Mouse (Mus musculus) frontal cortex, adult 2 months (tissue): ENCODE results near the gene Rrnad1. TPM values are rescaled to one million over a fixed set of nuclear protein-coding genes. Genes with fewer than 3 reads are reported as not detected.
"Not testable (repeated sequence)": the region's sequence is repeated elsewhere in the genome, so short reads cannot be mapped to it uniquely, and the experiment has no call there.

Source experiments
- DNase-seq, 2 experiments: peaks; one replicate each; pipeline ENCODE4 v3.0.0; 2022; ENCODE audit warnings: low spot score in 1 of 2; ENCODE audit errors: extremely low spot score in 1 of 2
- polyA plus RNA-seq: library from polyadenylated mRNA; depleted of rRNA; stranded (reverse); fragments of >200 nt; gene quantifications from 2 replicates; pipeline ENCODE4 v1.2.3, GENCODE M21; 2012

Rrnad1 gene
- polyA plus RNA-seq, 1 experiment: 46.4 TPM

DNA sequence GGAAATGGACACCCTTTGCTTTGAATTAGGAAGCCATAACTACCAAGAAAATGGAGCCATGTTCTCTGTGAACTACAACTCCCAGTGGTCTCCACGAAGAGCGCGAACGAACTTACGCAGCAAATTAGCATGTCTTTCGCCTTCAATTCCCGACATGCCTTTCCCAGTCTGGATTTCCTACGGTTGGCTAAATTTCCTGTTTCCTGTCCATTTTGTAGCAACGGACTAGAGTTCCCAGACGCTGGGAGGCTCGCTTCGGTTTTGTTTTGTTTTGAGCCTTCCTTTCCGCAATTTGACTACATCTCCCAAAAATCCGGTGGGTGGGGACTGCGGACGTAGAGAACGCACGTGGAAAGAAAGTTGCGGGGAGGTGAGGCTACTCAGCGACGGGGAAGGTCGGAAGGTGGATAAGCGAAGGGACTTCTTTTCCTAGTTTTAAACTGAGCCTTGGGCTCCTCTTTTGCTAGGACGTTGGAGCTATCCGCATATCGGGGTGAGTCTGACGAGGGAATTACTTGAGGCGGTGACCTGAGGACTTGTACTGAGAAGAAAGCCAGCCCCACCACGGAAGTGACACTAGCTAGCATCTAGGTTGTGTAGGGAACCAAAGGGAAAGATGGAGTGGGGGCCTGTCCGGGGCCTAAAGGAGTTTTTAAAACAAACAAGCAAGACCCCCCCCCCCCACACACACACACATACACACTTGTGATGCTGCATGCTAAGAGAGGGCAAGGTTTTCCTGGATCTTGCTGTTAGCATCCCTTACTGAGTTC lies 11.0 kb downstream of the Rrnad1 start, which contains the start of gene Mrpl24:
TSS of gene Mrpl24 (plus strand) at position 171 of the 773 bp plus-strand sequence.
- peak; percentile 94 to 95 for DNase-seq

DNA sequence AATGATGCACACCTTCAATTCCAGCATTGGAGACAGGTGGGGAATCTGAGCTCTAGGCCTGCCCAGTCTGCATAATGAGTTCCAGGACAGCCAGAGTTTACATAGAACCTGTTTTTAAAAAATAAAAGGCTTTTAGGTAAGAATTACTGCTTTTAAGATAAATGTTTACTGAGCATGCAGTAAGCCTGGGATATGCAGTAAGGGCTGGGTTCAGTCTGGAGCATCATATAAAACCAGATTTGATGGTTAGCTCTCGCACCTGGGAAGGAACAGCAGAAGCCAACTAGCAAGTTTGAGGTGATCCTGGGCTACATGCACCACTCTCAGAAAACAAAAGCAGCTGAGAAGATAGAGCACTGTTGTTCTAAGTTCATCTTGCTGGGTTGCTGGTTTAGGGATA lies 12.0 kb downstream of the Rrnad1 start:
- DNase-seq: no peak

DNA sequence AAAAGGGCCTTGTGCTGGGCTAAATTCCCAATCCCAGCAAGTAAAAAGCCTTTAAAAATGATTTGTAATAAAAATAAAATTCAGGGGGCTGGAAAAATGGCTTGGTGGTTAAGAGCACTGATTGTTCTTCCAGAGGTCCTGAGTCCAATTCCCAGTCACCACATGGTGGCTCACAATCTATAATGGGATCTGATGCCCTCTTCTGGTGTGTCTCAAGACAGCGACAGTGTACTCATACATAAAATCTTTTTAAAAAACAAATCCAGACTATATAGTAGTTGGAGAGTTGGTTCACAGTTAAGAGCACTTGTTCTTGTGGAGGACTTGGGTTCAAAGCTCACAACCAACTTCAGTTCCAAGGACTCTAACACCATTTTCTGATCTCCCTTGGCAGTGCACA lies 13.5 kb downstream of the Rrnad1 start:
- DNase-seq: no peak

DNA sequence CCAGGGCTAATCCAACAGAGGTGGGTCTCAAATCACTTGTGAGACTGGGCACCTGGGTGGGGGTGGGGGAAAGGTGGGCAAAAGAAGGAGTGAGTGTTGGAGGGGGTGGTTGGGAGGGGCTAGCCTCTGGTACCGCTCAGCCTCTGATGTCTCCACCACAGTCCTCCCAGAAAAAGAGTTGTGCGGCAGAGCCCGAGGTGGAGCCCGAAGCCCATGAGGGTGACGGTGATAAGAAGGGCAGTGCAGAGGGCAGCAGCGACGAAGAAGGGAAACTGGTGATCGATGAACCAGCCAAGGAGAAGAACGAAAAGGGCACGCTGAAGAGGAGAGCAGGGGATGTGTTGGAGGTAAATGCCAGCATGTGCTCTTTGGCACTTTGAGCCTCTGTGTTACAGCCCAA lies 16.6 kb downstream of the Rrnad1 start:
- no peak for DNase-seq

DNA sequence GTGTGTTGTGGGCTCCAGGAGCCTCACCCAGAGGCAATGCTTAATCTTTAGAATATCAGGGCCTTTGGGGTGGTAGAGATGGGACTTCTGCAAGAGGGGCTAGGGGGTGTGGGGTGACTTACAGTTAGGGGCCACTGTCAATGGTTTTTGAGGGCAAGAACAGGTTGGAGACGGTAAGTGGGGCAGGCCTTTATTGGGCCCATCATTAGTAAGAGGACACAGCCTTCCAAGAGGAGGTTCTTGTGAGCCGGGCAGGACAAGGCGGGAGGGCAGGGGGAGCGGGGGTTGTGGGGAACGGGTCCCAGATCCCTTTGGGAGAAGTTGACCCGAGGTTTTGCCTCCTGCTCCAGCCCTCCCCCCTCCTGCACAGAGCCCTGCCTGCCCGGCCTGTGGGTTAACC lies 17.0 kb downstream of the Rrnad1 start:
- no peak for DNase-seq

DNA sequence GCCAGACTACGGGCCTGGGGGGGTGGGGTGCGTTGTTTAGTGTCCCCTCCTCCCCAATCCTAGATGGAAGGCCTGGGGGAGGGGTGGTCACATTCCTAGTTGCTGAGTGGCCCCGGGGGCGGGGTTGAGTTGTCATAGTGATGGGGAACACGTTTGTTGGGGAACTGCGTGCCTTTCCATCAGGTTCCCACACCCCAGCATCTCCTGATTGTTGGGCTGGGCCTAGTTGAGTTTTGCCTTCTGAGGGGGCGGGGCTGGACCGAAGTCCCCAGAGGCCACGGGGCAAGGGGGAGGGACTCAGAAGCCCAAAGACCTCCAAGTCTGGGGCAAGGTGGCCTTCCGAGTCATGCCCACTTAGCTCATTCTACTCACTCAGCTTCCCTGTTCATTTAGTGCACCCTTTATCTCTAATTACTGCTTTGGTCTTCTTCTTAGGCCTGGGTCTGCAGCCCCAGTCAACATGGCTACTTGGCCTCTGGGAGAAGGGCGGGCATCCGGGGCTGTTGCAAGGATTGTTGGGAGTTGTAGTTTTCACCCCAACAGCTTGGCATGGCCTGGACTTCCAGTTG lies 19.9 kb downstream of the Rrnad1 start:
- DNase-seq: peak in 1 of 2 experiments; percentile 46

DNA sequence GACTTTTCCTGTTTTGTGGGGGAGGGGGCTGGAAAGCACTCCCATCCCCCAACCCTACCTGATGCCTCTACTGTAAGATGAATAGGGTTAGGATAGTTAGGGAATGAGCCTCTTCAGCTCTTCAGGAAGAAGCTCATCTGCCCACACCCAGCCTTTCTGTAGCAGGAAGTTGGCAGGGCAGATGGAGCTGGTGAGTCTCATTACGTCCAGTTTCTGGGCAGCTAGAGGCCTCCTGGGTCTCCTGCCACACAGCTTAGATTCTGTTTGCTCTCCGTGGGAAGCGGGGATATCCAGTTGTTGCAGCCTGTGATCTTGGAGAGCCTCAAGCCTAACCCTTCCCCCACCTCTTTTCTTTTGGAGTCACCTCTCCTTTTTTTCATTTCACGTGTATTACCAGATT lies 20.6 kb downstream of the Rrnad1 start:
- DNase-seq: no peak

DNA sequence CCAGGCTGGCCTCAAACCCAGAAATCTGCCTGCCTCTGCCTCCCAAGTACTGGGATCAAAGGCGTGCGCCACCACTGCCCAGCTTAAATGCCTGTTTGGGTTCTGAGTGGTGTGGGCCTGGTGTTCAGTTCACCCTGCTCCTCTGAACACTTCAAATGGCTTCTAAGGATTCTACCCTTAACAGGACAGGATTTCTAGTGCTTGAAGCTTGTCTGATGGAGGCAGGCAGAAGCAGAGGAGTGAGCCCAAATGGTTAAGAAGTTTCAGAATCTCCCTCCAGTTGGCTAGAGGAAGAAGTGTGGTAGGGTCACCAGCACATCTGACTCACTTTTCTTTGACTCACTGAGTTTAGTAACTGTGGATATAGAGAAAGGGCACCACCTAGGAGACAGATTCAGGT lies 21.1 kb downstream of the Rrnad1 start:
- DNase-seq: no peak

DNA sequence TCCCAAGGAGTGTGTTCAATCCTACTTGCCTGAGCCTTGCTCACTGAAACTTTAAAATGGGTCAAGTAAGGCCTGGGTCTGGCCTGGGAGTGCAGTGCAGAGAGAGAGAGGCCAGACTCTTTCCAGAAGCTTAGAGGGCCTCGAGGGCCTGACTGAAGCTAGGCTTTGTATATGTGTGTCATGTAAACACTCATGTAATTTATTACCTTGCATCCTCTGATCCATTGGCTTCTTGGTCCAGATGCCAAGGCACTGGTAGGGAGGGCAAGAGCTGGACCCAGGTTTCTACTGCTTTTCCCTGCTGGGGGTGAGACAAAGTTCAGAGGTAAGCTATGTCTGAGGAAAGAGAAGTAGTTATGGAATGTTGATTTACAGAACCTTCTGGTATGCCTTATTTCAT lies 22.6 kb downstream of the Rrnad1 start:
- no peak for DNase-seq

DNA sequence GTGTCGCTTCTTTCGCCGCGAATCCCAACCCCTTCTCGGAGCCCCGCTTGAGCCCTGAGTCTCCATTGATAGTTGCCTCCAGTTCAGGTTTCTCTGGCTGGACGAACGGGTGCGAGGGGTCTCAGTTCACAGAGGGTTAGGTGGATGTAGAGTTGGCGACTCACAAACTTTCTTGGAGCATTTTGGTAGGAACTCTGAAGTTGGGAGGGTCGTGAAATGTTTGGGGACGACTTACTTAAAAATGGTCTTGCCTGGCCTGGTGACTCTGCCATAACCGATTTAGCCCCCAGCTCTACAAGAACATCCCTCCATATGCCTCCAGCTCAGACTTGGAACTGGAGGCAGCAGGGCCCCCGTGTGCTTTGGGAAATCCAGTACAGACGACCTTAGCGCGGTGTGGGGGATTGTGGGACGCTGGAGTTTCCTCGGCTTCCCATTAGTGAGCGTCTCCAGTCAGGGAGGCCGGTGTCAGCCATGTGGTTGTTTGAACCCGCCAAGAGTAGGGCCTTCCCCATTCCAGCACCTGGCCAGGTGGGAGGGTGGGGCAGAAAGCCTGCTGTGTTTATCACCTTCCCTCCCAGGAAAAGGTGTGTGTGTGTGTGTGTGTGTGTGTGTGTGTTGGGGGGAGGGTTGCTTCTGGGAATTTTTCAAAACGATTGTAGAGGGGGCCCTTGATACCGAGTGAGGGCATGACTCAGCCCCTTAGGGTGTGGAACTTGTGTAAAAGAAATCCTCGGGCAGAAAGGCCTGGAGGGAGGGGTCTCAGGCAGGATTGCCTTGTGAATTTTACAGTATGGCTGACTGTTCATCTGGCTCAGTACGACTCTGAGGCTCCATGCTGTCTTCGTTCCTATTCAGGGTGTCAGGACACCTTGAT lies 23.3 kb downstream of the Rrnad1 start:
- DNase-seq: peak in 1 of 2 experiments; percentile 58

DNA sequence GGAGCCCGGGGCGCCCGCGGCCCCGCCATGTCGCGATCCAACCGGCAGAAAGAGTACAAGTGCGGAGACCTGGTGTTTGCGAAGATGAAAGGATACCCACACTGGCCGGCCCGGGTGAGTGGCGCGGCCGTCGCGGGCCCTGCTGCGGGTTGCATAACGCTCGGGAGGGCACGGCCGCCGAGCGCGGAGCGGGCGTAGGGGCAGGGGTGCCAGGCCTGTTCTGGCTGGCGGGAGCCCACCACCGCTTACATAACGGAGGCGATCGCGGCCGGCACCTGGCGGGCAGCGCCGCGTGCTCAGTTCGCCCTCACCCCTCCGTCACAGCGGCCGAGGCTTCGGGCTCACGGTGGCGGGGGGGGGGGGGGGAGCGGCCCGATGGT lies 23.9 kb downstream of the Rrnad1 start:
- DNase-seq: peak in 1 of 2 experiments; percentile 44

DNA sequence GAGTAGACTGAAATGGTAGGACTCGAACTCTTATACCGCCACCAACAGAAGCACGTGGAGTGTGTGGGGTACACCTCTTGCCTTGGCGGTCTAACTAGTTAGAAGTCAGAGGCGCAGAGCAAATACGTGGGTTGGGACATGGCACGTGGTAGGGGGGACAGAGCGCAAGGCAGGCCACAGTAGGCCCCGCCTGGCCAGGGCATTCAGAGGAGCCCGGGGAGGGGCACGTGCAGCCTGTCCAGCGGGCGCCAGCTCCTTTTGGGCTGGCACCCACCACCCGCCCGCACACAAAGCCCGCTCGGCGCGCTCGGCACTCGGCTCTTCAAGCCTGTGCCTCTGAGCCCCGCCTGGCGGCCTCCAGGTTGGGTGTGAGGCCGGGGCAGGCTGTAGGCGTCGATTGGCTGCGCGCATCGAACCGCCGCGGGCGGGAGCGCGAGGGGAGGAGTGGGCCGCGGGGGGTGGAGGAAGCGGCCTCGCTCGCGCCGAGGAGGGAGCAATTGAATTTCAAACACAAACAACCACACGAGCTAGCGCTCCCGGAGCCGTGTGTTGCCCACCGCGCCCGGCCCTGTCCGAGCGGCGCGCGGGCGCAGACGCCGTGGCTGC lies 24.5 kb downstream of the Rrnad1 start, which contains the start of gene Hdgf:
TSS of gene Hdgf (plus strand) at position 442 of the 606 bp plus-strand sequence.
- DNase-seq: peak; percentile 88 to 93

DNA sequence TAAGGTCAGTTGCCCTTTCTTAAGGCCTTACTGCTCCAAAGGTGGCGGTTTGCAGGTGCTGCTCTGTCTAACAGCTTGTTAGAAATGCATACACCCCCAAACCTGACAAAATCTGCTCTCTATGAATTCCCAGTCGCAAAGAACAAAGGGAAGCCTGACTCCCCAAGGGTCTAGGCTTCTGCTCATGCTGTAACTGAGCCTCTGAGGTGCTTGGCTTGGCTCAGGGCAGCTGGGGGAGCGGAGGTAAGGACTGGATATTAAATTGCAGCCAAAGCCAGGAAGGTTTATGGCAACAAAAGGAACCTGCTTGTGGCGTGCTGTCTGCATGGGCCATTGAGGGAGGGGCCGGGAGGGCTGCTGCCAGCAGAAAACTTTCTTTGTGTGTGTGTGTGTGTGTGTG lies 26.7 kb downstream of the Rrnad1 start:
- DNase-seq: no peak

DNA sequence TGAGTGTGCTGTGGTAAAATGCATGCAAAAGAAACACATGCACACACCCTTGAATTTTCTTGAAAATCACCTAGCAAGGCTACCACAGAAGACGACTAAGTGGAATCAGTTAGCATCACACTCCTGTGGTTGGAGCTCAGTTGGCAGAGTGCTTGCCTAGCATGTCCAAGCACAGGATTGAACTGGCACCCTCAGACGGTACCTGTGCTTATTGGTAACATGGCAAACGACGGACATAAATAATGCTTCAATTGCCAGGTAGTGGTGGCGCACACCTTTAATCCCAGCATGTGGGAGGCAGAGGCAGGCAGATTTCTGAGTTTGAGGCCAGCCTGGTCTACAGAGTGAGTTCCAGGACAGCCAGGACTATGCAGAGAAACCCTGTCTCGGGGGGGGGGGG lies 28.6 kb downstream of the Rrnad1 start:
- DNase-seq: not testable (repeated sequence)

DNA sequence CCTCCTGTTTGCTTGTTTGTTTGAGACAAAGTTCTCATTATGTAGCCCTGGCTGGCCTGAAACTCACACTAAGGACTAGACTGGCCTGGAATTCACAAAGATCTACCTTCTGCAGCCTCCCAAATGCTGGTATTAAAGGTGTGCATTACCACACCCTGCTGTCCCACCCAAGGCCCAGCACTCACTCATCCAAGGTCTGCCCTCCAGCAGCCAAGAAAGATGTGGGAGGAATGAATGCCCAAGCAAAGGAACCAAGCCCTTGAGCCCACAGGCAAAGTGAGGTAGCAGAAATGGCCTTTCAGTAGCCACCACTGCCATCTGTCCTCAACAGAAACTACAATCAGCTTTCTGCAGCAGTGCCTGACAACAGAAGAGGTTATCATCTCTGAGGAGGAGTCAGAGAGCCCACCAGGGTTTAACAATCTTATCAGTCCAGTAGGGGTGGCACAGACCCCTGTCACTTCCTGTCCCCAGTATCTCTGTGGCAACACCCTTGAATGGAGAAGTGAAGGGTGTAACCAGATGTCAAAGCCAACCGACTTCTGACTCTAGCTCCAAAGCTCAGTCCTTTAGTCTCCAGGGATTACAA lies 29.4 kb downstream of the Rrnad1 start:
- no peak for DNase-seq

DNA sequence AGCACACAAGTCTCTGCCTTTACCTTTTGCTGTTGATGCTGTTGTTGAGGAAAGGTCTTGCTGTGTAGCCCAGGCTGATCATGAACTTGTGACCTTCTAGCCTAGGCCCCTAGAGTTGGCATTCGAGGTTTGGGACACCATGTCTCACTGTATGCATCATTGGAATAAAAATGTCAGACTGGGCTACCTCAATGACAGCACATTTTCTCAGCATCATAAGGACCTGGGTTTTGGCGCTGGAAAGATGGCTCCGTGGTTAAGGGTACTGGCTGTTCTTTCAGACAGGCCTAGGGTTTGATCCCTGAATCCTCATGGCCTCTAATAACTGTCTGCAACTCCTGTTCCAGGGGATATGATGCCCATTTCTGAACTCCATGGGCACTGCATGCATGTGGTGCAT lies 30.7 kb downstream of the Rrnad1 start:
- DNase-seq: no peak

DNA sequence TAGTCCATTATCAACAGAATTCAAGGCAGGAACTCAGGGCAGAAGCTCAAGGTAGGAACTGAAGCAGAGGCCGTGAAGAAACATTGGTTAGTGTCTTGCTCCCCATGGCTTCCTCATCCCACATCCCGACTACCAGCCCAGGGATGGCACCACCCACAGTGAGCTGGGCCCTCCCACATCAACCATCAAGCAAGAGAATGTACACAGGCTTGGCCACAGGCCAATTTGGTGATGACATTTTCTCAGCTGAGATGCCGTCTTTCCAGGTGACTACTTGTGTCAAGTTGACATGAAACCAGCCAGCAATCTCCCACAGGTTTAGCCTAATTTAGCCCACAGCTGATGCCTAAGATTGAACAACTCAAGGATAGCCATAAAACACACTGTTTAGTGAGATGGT lies 31.3 kb downstream of the Rrnad1 start:
- no peak for DNase-seq

DNA sequence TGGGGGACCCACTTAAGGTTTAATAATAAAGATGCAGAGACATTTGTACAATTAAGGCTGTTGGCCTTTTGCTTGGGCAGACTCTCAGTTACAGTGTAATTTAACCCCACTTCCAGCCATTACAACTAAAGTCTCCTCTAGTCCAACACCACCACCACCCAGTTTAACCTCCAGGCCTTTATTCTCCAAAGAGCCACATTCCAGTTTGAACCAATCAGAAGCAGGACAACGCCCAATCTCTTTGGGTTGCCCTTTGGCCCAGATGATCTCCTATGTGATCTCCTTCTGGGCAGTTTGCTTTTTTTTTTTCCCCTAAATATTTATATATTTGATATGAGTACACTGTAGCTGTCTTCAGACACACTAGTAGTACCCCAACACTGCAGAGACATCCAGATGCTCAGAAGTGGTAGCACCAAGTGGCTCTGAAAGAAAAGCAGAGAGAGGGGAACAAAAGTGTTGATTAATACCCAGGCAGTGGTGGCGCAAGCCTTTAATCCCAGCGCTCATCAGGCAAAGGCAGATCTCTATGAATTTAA lies 37.1 kb downstream of the Rrnad1 start:
- DNase-seq: no peak

DNA sequence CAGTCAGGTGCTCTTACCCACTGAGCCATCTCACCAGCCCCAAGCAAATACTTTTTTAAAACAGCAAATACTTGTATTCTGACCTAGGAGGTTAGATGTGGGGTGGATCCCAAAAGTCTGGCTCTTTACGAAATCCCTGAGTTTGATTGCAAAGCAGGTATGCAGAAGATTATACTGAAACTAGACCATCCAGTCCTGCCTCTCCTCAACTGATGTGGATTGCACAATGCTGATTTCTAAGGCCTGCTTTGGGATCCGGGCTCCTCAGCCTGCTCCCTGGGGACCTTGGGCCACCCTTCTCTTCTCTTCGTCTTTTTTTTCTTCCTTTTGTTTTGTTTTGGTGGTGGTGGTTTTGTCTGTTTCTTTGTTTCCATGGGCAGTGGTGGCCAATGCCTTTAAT lies 39.0 kb downstream of the Rrnad1 start:
- no peak for DNase-seq

DNA sequence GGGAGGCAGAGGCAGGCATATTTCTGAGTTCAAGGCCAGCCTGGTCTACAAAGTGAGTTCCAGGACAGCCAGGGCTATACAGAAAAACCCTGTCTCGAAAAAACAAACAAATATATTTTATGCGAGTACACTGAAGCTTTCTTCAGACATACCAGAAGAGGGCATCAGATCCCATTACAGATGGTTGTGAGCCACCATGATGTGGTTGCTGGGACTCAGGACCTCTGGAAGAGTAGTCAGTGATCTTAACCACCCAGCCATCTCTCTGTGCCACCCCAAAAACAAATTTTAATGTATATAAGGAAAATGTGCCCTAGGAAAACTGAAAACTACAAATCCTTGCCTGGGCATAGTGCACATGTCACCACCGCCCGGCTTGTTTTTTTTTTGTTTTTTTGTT lies 43.1 kb downstream of the Rrnad1 start:
- DNase-seq: not testable (repeated sequence)
